Mouse (Mus musculus) spleen, postnatal 10 days (tissue): ENCODE measurements around the gene Insrr.
A peak's percentile ranks its signal among the peaks of the same experiment; 100 is the strongest.
"Not testable (repeated sequence)": the region's sequence is repeated elsewhere in the genome, so short reads cannot be mapped to it uniquely, and the experiment has no call there.

Experiments
- DNase-seq, 2 experiments: peaks; one replicate each; pipeline ENCODE4 v3.0.0; 2021 to 2022; ENCODE audit warnings: low spot score in 2 of 2

Insrr gene

DNA sequence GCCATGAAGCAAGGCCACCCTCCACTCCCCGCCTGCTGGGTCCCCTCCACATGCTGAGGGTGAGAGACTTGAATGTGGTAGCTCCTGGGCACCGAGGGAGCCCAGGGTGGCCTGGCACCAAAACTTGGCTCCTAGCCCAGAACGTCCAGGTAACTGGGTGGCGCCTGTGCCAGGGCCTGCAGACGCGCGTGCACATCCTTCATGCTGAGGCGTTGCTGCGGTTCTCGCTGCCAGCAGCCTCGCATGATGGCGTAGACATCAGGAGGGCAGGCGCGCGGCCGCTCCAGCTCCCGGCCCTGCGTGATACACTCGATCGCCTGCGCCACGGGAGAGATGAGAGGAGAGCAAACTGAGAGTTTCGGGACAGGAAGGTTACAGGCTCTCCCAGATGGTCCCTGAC lies 18.5 kb upstream of the Insrr start:
- DNase-seq, result no peak

DNA sequence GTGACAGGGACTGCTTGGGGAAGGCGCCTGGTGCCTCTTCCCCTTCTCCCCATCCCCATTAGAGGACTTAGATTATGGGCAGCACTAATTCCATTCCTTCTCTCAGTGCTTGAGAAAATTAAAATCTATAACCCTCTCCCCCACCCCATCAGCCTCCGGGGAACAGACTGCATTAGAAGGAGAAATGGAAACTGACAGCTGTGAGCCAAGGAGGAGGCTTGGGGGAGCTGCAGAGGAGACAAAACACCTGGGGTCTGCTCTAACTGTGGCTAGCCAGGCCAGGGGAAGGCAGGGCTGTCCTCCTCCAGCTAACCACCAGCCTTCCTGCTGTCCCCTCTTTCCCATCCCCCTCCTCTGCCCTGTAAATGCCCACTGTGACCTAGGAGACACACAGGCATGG lies 17.7 kb upstream of the Insrr start:
- no peak for DNase-seq

DNA sequence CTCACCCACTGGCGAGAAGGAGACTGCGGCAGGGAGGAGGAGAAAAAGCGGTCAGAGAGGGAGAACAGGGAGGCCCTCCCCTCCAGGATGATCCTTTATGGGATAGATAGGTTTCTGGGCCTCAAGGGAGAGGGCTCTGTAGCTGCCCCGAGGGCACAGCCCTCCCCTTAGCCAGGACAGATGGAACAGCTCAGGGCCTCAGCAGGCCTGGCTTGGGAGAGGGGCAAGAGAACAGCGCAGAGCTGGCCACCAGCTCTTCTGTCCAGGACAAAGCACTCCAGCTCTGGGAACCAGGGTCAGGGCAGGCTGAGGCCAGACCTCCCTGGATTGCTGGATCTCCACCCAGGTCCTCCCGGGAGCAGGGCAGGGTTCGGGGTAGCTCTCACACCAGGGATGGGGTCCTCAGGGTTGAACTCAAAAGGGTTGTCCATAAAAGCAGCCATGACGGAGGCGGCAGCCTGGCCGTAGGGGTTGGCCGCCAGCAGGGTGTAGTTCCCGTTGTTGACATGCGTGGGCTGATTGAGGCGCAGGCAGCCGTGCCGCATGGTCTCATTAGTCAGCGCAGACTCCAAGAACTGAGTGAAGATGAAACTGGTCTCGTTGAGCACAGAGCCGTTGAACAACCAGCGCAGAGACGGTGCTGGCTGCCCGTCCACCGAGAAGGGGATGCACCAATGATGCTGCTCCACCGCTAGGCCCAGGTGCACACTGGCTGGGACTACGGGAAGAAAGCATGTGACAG lies 13.3 kb upstream of the Insrr start:
- no peak for DNase-seq

DNA sequence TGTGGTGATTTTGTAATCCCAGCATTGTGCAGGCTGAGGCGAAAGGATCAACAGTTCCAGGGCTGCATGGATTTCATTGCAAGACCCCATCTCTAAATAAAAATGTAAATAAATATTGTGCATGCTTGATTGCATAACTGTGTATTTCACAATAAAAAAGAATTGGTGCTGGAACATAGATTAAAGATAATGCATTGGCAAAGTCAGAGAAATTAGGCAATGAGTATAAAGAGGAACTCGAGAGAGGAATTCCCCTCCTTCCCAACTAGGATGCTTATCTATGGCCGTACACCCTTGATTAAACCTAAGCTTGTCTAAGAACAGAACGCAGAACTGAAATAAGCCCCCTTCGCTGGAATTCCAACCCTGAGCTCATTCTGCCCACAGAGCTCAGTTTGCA lies 11.6 kb upstream of the Insrr start:
- no peak for DNase-seq

DNA sequence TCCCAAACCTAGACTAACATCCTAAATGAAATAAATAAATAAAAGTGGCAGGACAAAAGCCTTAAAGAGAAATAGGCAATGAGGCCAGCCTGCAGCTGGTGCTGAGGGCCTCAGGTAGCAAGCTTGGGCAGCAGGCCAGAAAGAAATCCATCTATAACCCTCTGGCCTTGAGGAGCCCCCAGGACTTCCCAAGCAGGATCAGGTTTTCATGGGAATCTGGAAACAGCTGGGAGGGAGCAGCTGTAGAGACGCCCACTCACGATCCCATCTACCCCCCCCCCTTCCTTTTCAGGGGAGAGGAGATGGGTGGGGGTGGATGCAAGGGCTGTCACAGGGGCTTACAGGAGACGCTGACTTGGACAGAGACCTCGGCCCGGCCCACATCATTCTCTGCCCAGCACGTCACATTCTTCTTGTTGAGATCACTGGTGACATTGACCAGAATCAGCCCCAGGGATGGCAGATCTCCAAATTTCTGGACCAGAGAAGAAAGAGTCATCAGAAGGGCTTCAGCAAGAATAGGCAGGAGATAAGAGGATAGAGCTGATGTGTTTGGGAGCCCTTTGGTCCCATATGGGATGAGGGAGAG lies 11.0 kb upstream of the Insrr start:
- no peak for DNase-seq

DNA sequence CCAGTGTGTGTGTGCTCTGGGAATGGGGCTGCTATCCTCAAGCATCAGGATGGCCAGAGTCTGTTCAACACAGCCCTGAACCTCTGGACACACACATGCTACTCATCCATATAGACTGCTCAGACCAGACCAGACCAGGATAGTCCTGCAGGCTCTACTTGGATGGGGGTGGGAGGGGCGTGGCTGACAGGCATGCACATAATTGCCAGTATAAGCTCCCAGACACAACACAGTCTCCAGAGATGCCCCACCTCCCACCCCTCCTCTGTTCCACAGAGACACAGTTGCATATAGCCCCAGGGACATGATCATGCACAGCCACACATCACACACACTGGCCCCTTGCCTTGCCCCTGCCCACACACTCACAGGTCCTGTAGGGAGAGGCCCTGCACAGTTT lies 7.5 kb upstream of the Insrr start:
- no peak for DNase-seq

DNA sequence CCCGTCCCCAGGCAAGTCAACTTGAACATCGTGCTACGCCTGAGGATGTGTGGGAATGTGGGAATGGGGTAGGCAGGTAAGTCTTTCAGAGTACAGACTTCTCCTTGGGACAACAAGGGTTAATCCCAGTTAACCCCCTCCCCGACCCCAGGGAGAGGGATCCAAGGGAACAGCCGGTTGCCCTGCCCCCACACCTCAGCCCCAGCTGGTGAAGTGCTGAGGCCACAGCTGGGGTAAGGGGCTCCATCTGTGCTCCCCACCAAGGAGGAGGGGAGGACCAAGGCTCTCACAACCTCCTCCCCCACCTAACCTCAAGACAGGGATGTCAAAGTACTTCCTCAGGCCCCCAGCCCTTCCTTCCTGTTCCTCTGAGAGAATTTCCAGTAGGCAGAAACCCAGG lies 7.0 kb upstream of the Insrr start:
- DNase-seq, result no peak

DNA sequence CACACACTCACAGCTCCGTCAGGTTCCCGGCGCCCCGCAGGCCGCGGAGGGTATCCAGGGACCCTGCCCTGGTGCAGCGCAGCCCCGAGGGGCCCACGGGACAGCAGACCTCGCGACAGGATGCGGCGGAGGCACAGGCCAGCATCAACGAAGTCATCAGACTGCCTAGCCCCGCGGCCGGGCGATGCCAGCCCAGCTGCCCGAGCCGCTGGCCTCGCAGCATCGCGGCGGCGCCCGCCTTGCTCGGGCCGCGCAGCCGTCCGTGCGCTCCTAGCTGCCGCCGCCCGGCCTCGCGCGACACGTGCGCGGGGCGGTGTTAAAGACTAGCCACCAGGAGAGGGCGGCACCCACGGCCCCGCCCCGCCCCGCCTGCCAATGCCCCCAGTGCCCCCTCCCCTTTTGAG lies 1.8 kb upstream of the Insrr start, which contains the start of gene Ntrk1:
Gene Ntrk1 (minus strand): TSS at position 241 of the 404 bp plus-strand sequence.
- no peak for DNase-seq

DNA sequence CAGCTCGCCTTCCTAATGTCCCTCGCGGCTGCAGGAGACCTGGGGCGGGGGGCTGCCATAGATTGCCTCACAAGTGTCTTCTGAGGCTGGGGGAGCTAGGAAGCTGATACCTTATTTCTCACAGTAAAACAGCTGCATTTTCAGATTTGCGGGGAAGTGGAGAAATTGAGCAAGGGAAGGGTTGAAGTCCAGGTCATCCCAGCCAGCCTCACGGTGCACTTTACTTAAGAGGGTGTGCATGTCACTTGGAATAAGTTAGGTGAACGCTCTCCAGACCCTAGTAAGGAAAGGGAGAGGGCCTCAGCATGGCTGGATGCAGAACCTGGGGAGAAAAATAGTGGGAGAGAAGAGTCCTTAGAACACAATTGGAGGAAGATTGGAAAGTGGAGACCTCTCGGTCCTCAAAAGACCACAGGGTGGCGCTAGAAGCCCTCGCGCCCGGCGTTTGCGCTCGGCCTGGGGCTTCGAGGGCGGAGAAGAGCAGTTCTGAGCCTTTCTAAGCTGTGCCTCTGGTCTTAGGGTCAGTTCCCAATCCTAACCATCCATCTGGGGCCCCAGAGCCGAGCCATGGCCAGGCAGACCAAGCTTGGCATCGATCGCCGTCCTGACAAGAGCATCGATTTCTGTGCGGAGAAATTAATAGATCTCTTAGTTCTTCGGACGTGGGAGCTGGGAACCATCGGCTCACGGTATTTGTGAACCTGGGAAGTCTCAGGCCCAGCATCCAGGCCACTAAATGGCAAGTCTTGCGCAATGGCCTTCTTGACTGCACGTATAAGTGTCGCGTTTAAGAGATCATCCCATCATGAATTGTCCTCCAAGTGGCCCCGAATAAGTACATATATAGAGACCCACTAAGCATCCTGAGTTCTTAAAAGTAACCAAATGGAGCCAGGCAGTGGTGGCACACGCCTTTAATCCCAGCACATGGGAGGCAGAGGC lies 1.1 kb upstream of the Insrr start:
- peak; percentile 13 to 63 for DNase-seq

DNA sequence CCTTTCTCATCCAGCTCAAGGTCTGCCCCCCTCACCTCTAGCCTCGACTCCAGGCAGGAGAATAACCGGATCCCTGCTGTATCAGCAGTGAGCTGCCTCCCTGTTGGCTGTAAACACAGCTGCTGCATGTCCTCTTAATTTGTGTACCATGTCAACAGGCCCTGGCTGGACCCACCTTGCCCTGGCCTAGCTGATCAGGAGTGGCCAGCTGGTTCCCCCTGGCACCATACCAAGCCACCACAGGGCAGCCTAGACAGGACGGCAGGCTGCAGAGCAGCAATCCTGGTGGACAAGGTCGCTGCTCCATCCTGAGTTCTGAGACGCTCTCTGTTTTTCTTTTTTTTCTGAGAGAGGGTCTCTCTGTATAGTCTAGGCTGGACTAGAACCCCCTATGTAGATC lies 4.9 kb downstream of the Insrr start:
- no peak for DNase-seq

DNA sequence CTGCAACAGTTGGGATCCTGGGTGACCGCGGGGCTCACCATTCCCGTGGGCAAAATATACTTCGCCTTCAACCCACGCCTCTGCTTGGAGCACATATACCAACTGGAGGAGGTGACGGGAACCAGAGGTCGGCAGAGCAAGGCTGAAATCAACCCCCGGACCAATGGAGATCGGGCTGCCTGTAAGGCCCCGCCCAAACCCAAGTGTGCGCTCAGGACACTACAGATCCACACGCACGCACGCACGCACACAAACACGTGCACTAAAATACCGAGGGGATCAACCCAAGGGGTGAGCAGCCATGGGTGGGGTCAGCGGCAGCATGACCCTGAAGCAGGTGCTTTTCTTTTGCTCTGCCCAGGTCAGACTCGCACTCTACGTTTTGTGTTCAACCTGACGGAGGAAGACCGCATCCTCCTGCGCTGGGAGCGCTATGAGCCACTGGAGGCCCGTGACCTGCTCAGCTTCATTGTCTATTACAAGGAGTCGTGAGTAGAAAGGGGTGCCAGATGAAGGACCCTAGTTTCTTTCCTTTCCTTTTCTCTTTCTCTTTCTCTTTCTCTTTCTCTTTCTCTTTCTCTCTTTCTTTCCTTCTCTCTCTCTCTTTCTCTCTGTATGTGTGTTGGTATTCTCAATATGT lies 7.4 kb downstream of the Insrr start:
- DNase-seq, result no peak

DNA sequence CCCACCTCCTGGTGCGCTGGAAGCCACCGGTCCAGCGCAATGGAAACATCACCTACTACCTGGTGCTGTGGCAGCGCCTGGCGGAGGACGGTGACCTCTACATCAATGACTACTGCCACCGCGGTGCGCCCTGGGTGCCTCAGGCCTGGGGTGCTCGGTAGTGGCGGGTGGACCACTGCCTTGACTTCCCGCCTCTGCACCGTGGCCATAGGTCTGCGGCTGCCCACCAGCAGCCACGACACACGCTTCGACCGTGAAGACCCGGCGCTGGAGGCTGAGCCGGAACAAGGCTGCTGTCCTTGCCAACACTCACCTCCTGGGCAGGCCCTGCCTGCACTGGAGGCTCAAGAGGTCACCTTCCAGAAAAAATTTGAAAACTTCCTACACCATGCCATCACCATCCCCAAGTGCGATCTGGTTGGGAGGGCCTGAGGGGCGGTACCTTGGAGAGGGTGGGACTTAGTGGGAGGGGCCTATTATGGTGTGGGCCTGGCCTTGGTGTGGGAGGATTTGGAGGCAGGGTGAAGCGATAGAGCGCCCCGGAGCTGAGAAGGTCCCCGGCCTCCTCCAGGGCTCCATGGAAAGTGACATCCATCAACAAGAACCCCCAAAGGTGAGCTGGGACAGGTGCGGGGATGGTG lies 12.7 kb downstream of the Insrr start:
- no peak for DNase-seq

DNA sequence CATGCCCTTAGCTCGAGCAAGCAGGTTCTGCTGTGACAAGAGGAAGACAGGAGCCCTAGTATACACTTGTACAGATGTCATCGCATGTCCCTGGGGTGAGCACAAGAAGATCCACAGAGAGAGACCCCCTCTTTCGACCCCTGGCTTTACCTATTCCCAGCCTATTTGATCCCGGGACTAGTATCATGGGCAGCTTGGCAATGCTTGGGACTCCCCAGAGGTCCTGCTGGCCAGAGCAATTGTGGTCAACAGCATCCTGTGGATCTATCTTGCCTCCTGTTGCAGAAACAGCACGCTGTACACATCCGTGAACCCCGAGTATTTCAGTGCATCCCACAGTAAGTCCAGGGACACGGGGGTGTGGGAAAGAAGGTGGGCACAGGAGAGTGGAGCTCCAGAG lies 14.5 kb downstream of the Insrr start:
- DNase-seq, result no peak

DNA sequence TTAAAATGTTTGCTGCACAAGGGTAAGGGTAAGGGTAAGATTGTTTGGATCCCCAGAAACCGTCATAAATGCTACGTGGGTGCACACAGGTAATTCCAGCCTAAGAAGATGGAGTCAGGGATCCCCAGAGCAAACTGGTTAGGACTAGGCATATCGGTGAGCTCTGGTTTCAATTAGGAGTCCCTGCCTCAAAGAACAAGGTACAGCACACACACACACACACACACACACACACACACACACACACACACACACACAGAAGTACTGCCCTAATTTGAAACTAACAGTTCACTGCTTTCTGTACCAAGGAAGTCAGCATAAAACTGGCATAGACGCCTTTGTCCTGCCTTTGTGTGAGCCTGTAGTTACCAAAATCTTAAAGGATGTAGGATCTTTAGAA lies 15.7 kb downstream of the Insrr start:
- DNase-seq, result no peak

DNA sequence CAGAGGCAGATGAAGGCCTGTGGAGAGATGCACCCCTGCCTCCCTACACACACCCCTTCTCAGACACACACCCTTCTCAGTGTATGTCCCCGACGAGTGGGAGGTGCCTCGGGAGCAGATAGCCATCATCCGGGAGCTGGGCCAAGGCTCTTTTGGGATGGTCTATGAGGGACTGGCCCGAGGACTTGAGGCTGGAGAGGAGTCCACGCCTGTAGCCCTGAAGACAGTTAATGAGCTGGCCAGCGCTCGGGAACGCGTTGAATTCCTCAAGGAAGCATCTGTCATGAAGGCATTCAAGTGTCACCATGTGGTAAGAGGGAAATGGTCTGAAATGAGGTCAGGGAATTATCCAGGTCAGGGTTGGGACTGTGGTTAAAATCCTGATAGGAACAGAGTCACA lies 16.1 kb downstream of the Insrr start:
- DNase-seq, result no peak

DNA sequence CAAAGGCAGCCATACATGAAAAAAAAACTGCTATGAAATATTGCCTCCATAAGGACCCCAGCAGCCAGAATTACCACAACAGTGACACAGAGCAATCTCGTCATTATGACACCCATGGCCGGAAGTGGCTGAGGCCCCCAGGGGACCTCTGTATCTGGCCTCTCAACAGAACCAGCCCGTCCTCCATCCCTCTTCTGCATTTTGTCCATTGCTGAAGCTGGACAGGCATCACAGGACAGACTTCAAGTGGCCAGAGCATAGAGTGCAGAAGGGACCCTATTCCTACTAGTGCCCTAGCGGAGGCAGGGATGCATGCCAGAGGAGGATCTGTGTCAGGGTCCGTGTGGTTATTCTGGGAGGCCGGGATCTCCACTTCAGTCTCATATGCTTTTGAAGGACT lies 19.4 kb downstream of the Insrr start:
- DNase-seq, result no peak

DNA sequence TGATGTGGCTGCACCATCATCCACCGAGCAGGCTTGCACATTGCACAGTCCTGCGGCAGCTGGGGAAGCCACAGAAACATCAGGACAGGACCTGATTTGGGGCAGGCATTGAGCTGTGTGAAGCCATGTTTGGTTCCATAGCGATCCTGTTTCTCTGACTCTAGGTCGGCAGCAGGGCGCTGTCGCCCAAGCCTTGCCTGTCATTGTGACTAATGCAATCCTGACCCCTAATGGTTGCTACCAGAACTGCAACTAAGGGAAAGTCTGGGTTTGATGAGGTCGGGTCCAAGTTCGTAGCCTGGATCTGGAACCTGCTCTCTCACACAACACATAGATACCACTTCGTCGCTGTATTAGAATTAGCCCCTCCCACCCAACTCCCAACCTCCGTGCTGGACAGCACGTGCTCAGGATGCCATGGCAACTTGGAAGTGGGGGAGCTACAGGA lies 19.9 kb downstream of the Insrr start:
- DNase-seq, result peak; percentile 46 to 77

DNA sequence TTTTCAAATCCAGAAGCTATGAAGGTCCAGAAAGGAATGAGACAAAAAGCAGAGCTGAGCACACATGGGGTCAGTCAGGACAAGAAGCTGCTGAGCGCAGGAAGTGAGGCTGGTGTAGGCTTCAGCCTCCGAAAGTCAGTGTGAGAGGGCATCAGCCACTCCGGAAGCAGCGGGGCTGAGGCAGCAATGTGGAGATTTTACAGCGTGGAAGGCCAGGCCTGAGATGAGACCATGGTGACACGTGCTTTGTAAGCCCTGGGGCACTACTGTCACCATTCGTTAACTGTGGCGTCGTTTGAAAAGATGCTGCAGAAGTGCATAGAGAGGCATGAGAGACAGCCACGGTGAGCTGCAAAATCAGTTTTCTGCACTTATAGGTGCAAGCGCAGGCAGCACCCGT lies 21.5 kb downstream of the Insrr start:
- DNase-seq, result no peak

DNA sequence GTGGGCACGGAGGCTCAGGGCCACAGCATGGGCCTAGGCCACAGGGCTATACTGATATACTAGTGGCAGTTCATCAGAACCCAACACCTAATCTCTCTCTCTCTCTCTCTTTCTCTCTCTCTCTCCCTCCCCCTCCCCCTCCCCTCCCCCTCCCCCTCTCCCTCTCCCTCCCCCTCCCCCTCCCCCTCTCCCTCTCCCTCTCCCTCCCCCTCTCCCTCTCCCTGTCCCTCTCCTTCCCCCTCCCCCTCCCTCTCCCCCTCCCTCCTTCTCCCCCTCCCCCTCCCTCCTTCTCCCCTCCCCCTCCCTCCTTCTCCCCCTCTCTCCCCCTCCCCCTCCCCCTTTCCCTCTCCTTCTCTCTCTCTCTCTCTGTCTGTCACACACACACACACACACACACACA lies 27.5 kb downstream of the Insrr start, which contains the start of gene Pear1:
Gene Pear1 (minus strand): TSS at position 101 of the 400 bp plus-strand sequence.
- not testable (repeated sequence) for DNase-seq

DNA sequence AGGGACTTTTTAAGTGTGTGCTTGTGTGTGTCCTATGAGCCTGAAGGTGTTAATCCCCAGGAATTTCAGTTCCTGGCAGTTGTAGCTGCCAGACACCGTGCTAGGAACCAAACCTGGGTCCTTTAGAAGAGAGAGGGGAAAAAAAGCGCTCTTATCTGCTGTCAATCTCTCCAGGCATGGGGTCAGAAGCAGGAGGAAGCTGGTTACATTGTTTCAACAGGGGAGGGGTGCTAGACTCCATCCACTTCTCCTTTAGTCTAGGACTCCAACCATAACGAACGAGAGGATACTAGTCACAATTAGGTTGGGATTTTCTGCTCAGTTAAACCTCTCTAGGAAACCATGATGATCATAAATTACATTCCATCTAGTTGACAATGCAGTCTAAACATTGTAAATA lies 31.7 kb downstream of the Insrr start:
- no peak for DNase-seq

DNA sequence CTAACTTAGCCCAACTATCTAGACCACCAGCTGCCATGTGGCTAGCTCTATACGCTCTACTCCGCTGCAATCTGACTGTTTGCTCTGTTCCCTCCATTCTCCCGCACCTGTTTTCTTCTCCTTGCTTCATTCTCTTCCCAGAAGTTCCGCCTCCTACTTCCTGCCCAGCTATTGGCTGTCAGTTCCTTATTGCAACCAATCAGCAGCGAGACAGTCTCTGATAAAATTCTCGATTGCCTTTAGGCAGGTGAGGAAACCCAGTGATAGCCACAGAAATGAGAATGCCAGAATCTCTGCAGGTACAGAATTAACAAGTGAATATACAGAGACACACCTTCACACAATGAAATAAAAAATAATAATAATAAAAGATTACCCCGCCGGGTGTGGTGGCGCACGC lies 32.3 kb downstream of the Insrr start:
- no peak for DNase-seq
